Mouse (Mus musculus): Measurements from ENCODE around the gene Il16.

- TF ChIP-seq POLR2A (IDR thresholded peaks at IDR 0.05; ENCODE audit: extremely low read depth, insufficient read depth, low read length) (no peak), CTCF (IDR thresholded peaks at IDR 0.05; ENCODE audit: extremely low read depth, insufficient read depth, low read length) (no peak)
Measured at GRCm38 (mm10) chr7:83666087-83666595, 79.4 kb downstream of the Il16 start.

Data from cortical plate, adult 2 months (tissue).